Mouse (Mus musculus) liver, embryonic 15.5 days (tissue): ENCODE data around the gene Pde11a. TPM values are rescaled to one million over a fixed set of nuclear protein-coding genes. Genes with fewer than 3 reads are reported as not detected.
"Not testable (repeated sequence)": the region's sequence is repeated elsewhere in the genome, so short reads cannot be mapped to it uniquely, and the experiment has no call there.

ENCODE experiments used
- ATAC-seq: fragments of 200-750 bp; cut with Nextera tagmentation; 2 replicates; pipeline ENCODE4 v1.8.0; 2017; ENCODE audit warnings: moderate number of reproducible peaks, mild to moderate bottlenecking, moderate library complexity; ENCODE audit not compliant: insufficient read depth
- H3K27ac ChIP-seq: fragments of 300-500 bp; sonication (generic); replicated peaks from 2 replicates; pipeline ENCODE4 v1.5.1; 2015; ENCODE audit warnings: mild to moderate bottlenecking, inconsistent platforms
- H3K27me3 ChIP-seq: fragments of 300-500 bp; sonication (generic); 2 replicates; pipeline ENCODE4 v1.6.1; 2015; ENCODE audit warnings: mild to moderate bottlenecking, inconsistent platforms
- H3K36me3 ChIP-seq: fragments of 300-500 bp; sonication (generic); replicated peaks from 2 replicates; pipeline ENCODE4 v1.6.1; 2015; ENCODE audit warnings: moderate library complexity, mild to moderate bottlenecking, inconsistent platforms
- H3K4me1 ChIP-seq: fragments of 300-500 bp; sonication (generic); replicated peaks from 2 replicates; pipeline ENCODE4 v1.6.1; 2015; ENCODE audit warnings: inconsistent platforms
- H3K4me2 ChIP-seq: fragments of 300-500 bp; sonication (generic); 2 replicates; pipeline ENCODE4 v1.6.1; 2015; ENCODE audit warnings: moderate library complexity, mild to moderate bottlenecking, inconsistent platforms
- H3K4me3 ChIP-seq: fragments of 300-500 bp; sonication (generic); replicated peaks from 2 replicates; pipeline ENCODE4 v1.5.1; 2015; ENCODE audit warnings: mild to moderate bottlenecking, inconsistent platforms
- H3K9ac ChIP-seq: fragments of 300-500 bp; sonication (generic); 2 replicates; pipeline ENCODE4 v1.6.1; 2015; ENCODE audit warnings: moderate library complexity, mild to moderate bottlenecking, inconsistent platforms
- H3K9me3 ChIP-seq: fragments of 300-500 bp; sonication (generic); replicated peaks from 2 replicates; pipeline ENCODE4 v1.6.1; 2016; ENCODE audit warnings: inconsistent platforms
- WGBS: fragments of 180-500 bp; shearing (Covaris S2); methylation state at CpG from one replicate; pipeline ENCODE4 v1.1.7; 2015; ENCODE audit warnings: mixed read lengths; ENCODE audit not compliant: insufficient replicate concordance; 5-methylcytosine and 5-hydroxymethylcytosine counted together
- polyA plus RNA-seq: library from polyadenylated mRNA; unstranded; fragments of >200 nt; fragmentation: Nextera tagmentation; extraction: Ambion mirVana; gene quantifications from 2 replicates; pipeline ENCODE4 v1.2.1, GENCODE M21; 2015

Pde11a gene
- polyA plus RNA-seq, 1 experiment from 2014 or later: not detected

DNA sequence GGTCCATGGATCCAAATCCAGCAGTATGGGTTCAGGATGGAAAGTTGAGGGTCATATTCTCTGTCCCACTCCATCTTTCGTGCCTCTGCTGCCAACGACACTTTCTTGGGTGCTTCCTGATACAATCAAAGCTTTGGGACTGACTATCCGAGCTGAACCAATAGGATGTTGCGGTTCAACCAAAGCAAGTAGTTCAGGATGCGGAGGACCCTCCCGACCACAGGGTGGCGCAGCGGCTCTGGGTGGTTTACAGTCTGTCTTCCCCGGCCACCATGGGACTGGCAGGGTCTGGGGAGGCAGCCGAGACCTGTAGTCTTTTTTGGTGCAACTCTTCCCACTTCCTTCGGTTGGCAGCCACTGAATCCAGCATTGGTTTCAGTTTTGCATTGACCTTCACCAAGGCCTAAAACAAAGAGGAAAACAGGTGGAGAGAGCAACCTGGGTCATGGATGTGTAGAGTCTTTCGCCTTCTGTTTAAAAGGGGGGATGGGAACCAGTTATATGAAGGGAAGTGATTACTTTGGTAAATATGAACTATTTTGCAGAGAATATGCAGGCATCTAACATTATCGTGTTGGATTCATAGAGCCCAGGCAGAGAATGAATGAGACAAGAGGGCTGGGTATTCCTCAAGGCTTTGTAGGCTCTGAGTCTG is 347.6 kb downstream of the Pde11a start:
- WGBS: 25% methylated on average over 13 of the region's 13 CpGs
- no peak overlapping the region for H3K27ac ChIP-seq
- peak overlapping the region; percentile 33; the same call in 1 of the 2 replicates for H3K4me2 ChIP-seq
- H3K9me3 ChIP-seq: no peaks in the 10 kb centered on the region
- H3K4me3 ChIP-seq: no peak overlapping the region
- no peak for ATAC-seq
- no peak overlapping the region for H3K9ac ChIP-seq
- H3K27me3 ChIP-seq: no peaks in the 10 kb centered on the region
- H3K4me1 ChIP-seq: no peaks in the 10 kb centered on the region
- H3K36me3 ChIP-seq: no peaks in the 10 kb centered on the region

DNA sequence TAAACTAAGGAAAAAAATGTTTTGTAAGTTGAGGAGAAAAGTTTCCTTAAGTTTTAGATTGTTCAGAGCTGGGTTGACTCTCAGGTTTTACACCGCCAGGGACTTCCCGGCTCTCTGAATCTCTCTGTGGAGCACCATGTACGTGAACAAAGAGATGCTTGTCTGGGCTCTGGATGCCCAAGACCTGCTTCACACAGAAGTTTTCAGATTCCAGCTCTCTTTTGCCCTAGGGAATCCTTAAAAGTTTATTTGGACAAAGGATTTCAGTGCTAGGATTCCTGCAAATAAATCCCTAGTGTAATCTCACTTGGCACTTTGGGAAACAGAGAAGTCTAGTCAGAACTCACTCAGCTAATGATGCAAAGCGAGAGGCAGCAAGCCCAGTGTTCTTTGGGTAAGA is 348.9 kb downstream of the Pde11a start:
- Histone ChIP-seq H3K4me1 (no peaks in the 10 kb centered on the region), H3K27me3 (no peaks in the 10 kb centered on the region), H3K4me3 (no peak overlapping the region), H3K36me3 (no peaks in the 10 kb centered on the region), H3K9me3 (no peaks in the 10 kb centered on the region), H3K9ac (no peak overlapping the region), H3K4me2 (no peak overlapping the region), H3K27ac (no peak overlapping the region)
- 58% methylated on average over 4 of the region's 4 CpGs for WGBS
- ATAC-seq: no peak

DNA sequence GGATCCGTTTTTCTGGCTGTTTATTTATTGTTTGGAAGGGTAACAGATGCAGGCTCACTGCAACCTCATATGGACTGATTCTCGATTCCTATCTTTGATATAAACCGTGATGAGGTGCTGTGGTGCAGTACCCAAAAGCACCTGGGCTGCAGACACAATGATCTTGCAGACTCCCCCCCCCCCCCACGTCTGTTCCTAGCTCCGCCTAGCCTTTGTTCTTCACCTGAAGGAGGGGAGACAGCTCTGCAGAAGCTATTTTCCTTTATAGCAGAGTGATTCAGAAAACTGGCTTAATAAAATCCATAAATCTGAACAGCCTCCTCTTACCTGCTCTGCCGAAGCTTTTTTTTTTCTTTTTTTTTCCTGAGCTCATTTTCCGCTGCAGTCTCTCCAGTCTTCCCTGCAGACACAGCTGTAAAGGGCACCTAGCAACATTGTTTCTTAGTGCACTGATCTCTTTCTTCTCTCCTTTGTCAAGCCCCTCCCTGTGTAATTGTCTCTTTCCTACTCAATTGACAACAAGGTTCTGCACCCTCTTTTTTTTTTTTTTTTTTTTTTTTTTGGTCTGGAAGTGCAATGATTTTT is 349.7 kb downstream of the Pde11a start:
- Histone ChIP-seq H3K4me2 (no peak overlapping the region), H3K4me3 (no peak overlapping the region), H3K36me3 (no peaks in the 10 kb centered on the region), H3K9me3 (no peaks in the 10 kb centered on the region), H3K27ac (no peak overlapping the region), H3K27me3 (no peaks in the 10 kb centered on the region), H3K4me1 (no peaks in the 10 kb centered on the region), H3K9ac (no peak overlapping the region)
- 48% methylated on average over 7 of the region's 7 CpGs for WGBS
- no peak for ATAC-seq

DNA sequence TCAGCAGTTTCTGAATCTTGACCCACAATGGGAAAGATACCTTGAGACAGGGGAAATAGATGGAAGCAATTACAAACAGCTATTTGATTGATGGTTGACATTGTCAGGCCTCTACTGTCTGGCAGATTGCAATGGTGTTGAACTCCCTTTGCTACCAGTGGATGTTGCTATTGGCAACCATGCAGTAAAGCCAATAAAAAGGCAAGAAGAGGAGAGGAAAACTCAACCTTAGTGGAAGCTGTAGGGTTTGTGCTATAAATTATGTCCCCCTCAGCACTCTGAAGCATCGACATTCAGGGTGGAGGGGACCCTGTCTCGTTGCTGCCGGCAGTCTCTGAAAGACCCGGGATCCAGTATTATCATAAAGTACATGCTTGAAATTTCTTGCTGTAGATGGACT is 350.2 kb downstream of the Pde11a start:
- Histone ChIP-seq H3K4me2 (no peak overlapping the region), H3K36me3 (no peaks in the 10 kb centered on the region), H3K9me3 (no peaks in the 10 kb centered on the region), H3K9ac (no peak overlapping the region), H3K4me1 (no peaks in the 10 kb centered on the region), H3K27me3 (no peaks in the 10 kb centered on the region), H3K4me3 (no peak overlapping the region), H3K27ac (no peak overlapping the region)
- no peak for ATAC-seq
- 49% methylated on average over 4 of the region's 4 CpGs for WGBS

DNA sequence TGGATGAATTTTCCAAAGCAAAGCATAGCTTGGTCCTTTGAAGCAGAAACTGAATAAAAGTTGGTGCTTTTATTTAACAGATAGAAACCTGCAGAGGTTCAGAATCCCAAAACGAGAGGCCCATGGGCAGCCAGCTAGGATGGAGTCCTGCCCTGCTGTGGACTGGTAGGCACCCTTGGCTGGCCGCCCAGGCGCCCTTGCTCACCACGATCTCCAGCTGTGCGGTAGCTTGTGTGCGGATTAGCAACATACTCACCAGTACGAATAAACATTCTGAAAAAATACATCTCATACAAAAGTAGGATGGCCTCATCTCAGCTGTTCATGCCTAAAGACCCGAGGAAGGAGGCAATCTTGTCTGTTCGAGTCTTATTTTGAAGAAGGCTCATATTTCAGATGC is 350.8 kb downstream of the Pde11a start:
- Histone ChIP-seq H3K9me3 (no peaks in the 10 kb centered on the region), H3K4me1 (no peaks in the 10 kb centered on the region), H3K4me3 (no peak overlapping the region), H3K27ac (no peak overlapping the region), H3K9ac (no peak overlapping the region), H3K27me3 (no peaks in the 10 kb centered on the region), H3K4me2 (no peak overlapping the region), H3K36me3 (no peaks in the 10 kb centered on the region)
- 68% methylated on average over 9 of the region's 9 CpGs for WGBS
- ATAC-seq: no peak

DNA sequence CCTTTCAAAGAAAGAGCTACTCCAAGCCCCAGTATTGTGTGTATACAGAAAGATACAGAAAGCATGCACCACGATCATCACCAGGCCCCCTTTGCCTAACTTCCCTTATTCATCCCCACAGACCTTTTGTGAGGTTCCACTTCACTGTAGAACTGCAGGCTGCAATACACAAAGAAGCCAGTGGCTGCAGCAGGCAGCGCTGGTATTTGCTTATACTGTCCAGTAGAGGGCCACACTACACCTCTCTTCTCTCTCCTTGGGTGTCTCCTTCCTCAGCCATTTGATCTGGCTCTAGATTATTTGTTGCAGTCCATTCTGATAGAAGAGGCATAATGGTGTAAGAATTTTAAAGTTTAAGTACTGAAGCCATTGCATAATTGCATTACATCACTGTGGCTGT is 353.4 kb downstream of the Pde11a start:
- no peak for ATAC-seq
- H3K27me3 ChIP-seq: no peaks in the 10 kb centered on the region
- no peak overlapping the region for H3K4me2 ChIP-seq
- WGBS: 3% methylated on average over 2 of the region's 2 CpGs
- no peak overlapping the region for H3K4me3 ChIP-seq
- no peaks in the 10 kb centered on the region for H3K9me3 ChIP-seq
- no peak overlapping the region for H3K9ac ChIP-seq
- H3K36me3 ChIP-seq: no peaks in the 10 kb centered on the region
- 0 out of 2 replicates have a peak, but pooled peaks cover 3% of the 10 kb centered on the region for H3K4me1 ChIP-seq
- no peak overlapping the region for H3K27ac ChIP-seq

DNA sequence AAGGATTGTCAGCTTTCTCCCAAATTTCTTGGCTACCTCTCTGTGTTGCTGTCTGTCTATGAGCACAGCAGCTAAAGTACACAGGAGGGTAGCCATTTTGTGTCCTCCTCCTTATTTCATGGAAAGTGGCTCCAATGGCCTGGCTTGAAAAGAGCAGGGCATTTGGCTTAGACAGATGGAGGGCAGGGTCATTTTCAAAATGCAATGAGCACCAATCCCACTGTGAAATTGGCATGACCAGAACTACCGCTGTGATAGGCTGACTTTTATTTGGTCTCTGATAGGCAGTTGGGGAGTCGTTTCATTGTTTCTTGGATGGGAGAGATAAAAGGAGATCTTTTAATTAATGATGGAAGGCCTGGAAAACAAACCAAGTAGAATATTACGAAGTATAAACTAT is 354.7 kb downstream of the Pde11a start:
- ATAC-seq: no peak
- Histone ChIP-seq H3K36me3 (no peaks in the 10 kb centered on the region), H3K9ac (no peak overlapping the region), H3K4me1 (0 out of 2 replicates have a peak, but pooled peaks cover 3% of the 10 kb centered on the region), H3K4me2 (no peak overlapping the region), H3K27me3 (no peaks in the 10 kb centered on the region), H3K27ac (no peak overlapping the region), H3K4me3 (no peak overlapping the region), H3K9me3 (no peaks in the 10 kb centered on the region)
- 64% methylated on average over 3 of the region's 3 CpGs for WGBS

DNA sequence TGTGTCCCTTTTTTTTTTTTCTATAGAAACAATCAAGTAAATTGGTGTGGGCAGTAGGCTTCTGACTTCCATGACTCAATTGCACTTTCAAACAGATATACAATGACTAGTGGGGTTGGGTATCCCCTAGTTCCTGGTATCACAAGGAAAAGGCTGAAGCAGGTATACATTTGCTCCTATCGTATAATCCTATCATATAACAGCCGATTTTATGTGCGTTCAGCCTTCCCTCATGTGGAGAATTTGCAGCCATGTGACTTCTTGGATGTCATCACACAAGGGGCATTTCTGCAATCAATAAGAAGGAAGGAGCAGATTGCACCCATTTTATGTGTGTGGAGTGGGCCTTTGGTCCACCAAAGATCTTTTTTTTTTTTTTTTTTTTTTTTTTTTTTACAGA is 355.5 kb downstream of the Pde11a start:
- 93% methylated on average over 3 of the region's 3 CpGs for WGBS

DNA sequence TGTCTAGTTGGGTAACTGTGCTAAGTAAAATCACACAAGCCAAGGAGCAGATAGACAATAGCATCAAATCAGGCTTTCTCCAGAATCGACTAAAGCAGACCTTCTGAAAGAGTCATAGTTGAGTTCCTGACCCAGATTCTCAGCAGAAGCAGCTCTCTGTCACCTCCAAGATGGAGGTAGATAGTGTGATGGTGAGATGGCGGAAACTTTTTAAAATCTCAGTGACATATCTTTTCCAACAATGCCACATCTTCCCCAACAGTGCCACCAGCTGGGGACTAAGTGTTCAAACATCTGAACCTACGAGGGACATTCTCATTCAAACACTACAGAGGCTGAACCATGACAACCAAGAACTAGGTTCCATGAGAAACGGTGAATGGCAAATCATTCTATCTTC is 355.9 kb downstream of the Pde11a start:
- no peak for ATAC-seq
- no peak overlapping the region for H3K4me2 ChIP-seq
- H3K9me3 ChIP-seq: no peaks in the 10 kb centered on the region
- H3K27me3 ChIP-seq: no peaks in the 10 kb centered on the region
- H3K36me3 ChIP-seq: no peaks in the 10 kb centered on the region
- H3K4me3 ChIP-seq: no peak overlapping the region
- 72% methylated on average over 4 of the region's 4 CpGs for WGBS
- H3K27ac ChIP-seq: no peak overlapping the region
- H3K4me1 ChIP-seq: 0 out of 2 replicates have a peak, but pooled peaks cover 3% of the 10 kb centered on the region
- no peak overlapping the region for H3K9ac ChIP-seq

More for the DNA sequence above, 355.5 kb downstream of the Pde11a start:
- ATAC-seq: no peak
- 0 out of 2 replicates have a peak, but pooled peaks cover 3% of the 10 kb centered on the region for H3K4me1 ChIP-seq
- no peak overlapping the region for H3K4me2 ChIP-seq
- H3K4me3 ChIP-seq: no peak overlapping the region
- H3K36me3 ChIP-seq: no peaks in the 10 kb centered on the region
- H3K9me3 ChIP-seq: no peaks in the 10 kb centered on the region
- H3K9ac ChIP-seq: no peak overlapping the region
- H3K27me3 ChIP-seq: no peaks in the 10 kb centered on the region
- no peak overlapping the region for H3K27ac ChIP-seq

DNA sequence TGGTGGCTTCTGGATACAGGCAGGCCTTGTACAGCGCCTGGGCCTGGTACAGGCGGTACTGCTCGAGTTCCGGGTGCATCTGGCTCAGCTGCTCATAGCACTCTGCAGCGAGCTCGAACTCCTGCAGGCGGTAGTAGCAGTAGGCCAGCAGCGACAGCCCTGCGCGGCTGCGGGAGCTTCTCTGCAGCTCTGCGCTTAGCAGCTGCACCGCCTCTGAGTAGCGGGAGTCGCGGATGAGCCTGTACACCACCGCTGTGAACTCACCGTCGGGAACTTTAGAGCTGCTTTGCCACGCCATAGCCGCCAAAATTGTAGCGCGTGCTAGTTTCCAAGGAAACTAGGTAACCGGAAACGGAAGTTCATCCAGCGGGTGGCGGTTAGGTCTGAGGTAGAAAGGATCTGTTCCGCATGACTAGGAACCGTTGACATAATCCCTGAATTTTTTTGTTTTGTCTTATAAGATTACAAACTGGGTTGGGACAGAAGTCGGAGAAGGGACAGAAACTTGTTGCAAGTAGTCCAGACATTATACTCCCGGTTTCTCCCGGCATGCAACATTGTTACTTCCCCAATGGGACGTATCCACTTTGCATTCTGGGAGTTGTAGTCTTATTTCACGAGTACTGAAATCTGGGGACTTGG is 357.0 kb downstream of the Pde11a start, which contains the start of gene Ttc30a1:
Ttc30a1 (minus strand) TSS at position 528 of the 642 bp plus-strand sequence.
- H3K9me3 ChIP-seq, H3K4me1 ChIP-seq, H3K36me3 ChIP-seq, H3K27ac ChIP-seq, H3K27me3 ChIP-seq: not testable (repeated sequence)
- Histone ChIP-seq H3K9ac (peak within 1 kb of the TSS; percentile 32; the same call in 1 of the 2 replicates), H3K4me2 (peak within 1 kb of the TSS; percentile 75), H3K4me3 (peak within 1 kb of the TSS; percentile 60)
- ATAC-seq: peak; percentile 68
- 3% methylated on average over 33 of the region's 34 CpGs for WGBS

DNA sequence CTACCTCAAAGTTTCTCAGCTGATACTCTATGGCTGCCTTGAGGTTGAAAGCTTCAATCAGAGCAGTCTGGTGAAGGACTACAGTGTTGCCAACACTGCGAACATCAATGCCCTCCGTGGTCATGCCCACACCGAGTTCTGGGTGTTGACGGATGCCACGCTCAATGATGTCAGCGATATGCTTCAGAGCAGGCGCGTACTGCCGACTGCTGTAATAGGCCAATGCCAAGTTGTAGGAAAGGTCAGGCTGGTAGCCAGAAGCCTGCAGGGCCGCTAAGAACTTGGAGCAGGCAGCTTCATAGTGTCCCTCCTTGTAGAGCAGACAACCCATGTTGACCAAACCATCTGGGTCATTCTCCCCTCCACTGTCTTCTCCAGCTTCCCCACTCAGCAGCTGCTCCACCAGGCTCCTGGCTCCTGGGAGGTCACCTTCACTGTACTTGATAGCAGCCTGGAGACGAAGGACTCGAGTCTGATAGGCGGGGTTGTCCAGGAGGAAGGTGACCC is 357.6 kb downstream of the Pde11a start:
- not testable (repeated sequence) for ATAC-seq

More for the DNA sequence above, 357.6 kb downstream of the Pde11a start:
- H3K27ac ChIP-seq, H3K4me1 ChIP-seq, H3K36me3 ChIP-seq, H3K9ac ChIP-seq, H3K9me3 ChIP-seq, H3K27me3 ChIP-seq: not testable (repeated sequence)
- 89% methylated on average over 13 of the region's 13 CpGs for WGBS
- Histone ChIP-seq H3K4me3 (peak overlapping the region; percentile 60; the same call in 1 of the 2 replicates), H3K4me2 (peak overlapping the region; percentile 75)
